Mouse (Mus musculus) cerebellum, adult 2 months (tissue): Measurements from ENCODE around the gene Cep128.

Experiments
- CTCF ChIP-seq: fragments of 200-500 bp; IDR thresholded peaks from 2 replicates; pipeline ENCODE4 v1.5.1; 2011; ENCODE audit warnings: low read depth, mild to moderate bottlenecking, control low read depth, low read length, moderate library complexity, borderline replicate concordance; ENCODE audit not compliant: insufficient read depth
- POLR2A ChIP-seq: fragments of 200-500 bp; IDR thresholded peaks from 2 replicates; pipeline ENCODE4 v1.6.1; 2011; ENCODE audit warnings: low read length, control low read depth, borderline replicate concordance; ENCODE audit not compliant: insufficient read depth

DNA sequence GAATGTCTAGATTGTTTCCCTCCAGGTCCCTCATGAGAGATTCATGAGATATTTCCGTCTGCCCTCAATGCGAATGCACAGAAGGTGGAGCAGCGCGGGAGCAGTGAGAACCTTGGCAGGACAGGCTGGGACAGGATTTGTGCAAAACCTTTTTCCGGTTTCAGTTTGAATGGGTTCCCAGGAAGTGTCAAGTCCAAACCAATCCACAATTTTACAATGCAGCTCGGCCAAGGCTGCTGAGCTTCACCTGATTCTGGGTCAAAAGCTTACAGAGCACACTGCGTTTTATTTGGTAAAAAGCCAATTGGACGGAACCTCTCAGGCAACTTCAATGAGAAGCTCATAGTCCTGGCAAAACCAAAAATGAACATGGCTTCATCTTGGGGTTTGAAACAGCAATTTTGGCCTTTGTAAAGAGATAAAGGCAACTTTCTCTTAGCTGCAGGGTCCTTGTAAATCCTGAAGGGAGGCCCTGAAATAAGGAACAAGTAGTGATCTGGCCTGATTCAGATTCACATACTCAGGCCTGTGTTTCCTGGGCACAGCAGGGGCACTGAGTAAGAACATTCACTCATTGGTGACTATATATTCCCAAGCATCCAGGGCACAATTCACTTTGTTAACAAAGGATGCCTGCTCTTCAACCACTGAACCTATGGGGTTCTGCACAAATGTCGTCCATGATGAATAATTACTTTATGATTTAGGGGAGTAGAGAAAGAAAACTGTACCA, 333.4 kb downstream of the Cep128 start:
- TF ChIP-seq POLR2A (peak; percentile 25; the same call in 1 of the 2 replicates), CTCF (no peak)
